9 mouse cellular contexts compared by ENCODE assay signal in the genomic region with DNA sequence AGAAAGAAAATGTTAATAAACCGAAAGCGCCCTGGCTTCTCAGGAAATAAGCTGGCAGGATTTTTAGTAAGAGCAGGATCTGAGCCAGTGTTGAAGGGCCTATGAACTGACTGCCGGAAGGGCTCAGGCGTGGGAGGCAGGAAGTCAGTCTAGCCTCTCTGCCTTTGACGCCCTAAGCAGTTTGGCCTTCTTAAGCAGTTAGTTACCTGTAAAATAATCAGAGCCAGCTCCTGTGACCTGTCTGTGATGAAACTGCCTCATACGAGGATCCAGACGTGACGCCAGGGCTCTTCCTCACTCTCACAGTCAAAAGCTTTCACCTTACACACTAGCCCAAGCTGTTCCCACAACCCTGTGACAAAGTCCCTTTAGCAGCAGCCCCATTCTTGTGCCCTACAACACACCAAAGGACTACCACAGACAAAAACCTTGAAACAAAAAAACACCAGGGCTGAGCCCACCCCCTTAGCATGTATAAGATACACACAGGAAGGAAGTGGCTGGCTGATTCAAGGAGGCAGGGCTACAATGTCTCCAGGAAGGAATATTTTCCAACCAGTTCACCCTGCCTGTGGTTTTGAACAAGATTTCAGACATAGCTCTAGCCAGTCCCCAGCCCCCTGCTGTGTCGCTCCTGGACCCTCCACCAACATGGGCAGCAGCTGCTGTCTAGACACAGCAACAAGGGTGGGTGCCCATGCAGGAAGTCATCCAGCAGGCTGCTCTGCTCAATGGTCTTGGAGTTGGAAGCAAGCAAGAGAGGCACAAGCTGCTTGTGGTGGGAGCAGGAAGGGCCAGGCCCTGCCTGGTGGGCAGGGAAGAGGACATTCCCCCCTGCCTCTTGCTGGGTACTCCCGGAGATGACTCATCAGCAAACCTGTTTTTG.
DNase-seq lines count a peak whose midpoint lies in the region; ATAC-seq and TF ChIP-seq lines count a peak whose summit lies in the region.
"Had no signal": no experiment of that assay in that cellular context is flagged by ENCODE, and none has a peak within 500 bp of the region (broad histone marks: within the 10 kb centered on the region; RNA-seq: fewer than 3 reads in every experiment).

No protein-coding gene starts in this region.

- 0 out of 2 replicates have a peak, but pooled peaks cover 5% of the 10 kb centered on the region for H3K4me1 ChIP-seq in embryonic facial prominence, embryonic 14.5 days (ENCODE audit: control insufficient read depth, insufficient read depth, low read length)
- no peaks in the 10 kb centered on the region for H3K4me1 ChIP-seq in hindbrain, embryonic 15.5 days (replicated peaks)
- 0 out of 2 replicates have a peak, but pooled peaks cover 5% of the 10 kb centered on the region for H3K4me1 ChIP-seq in lung, embryonic 15.5 days
- H3K4me1 ChIP-seq: liver, embryonic 15.5 days had no signal

- no peaks in the 10 kb centered on the region for H3K36me3 ChIP-seq in embryonic facial prominence, embryonic 14.5 days (ENCODE audit: control insufficient read depth, insufficient read depth, low read length)
- no peaks in the 10 kb centered on the region for H3K36me3 ChIP-seq in hindbrain, embryonic 15.5 days
- H3K36me3 ChIP-seq in lung, embryonic 15.5 days, result no peaks in the 10 kb centered on the region
- H3K36me3 ChIP-seq: liver, embryonic 15.5 days had no signal

- intact Hi-C loops in gastrocnemius, adult 2 months (cut with DNase I), result no loop called here
- intact Hi-C loops in gastrocnemius, postnatal 36 days (cut with DNase I), result no loop called here

- 67% methylated on average over 10 of the region's 10 CpGs for WGBS in embryonic facial prominence, embryonic 14.5 days
- 85% methylated on average over 10 of the region's 10 CpGs for WGBS in hindbrain, embryonic 15.5 days
- WGBS in lung, embryonic 15.5 days, result 56% methylated on average over 10 of the region's 10 CpGs

- peak overlapping the region; percentile 56 for H3K27ac ChIP-seq in gastrocnemius, adult 2 months
- H3K27ac ChIP-seq in embryonic facial prominence, embryonic 14.5 days (replicated peaks; ENCODE audit: low read depth, low read length), result peak overlapping the region; percentile 74
- 0 out of 2 replicates have a peak overlapping the region, but pooled peaks have one; percentile 11 for H3K27ac ChIP-seq in hindbrain, embryonic 15.5 days (replicated peaks)
- peak overlapping the region; percentile 85 for H3K27ac ChIP-seq in lung, embryonic 15.5 days
- H3K27ac ChIP-seq: liver, embryonic 15.5 days had no signal

- H3K9ac ChIP-seq in embryonic facial prominence, embryonic 14.5 days (ENCODE audit: low read depth, low read length), result no peak overlapping the region
- H3K9ac ChIP-seq in hindbrain, embryonic 15.5 days, result no peak overlapping the region
- H3K9ac ChIP-seq in lung, embryonic 15.5 days, result no peak overlapping the region
- H3K9ac ChIP-seq: liver, embryonic 15.5 days had no signal

- no peaks in the 10 kb centered on the region for H3K27me3 ChIP-seq in embryonic facial prominence, embryonic 14.5 days (replicated peaks; ENCODE audit: control insufficient read depth, insufficient read depth, low read length)
- H3K27me3 ChIP-seq in hindbrain, embryonic 15.5 days, result no peaks in the 10 kb centered on the region
- H3K27me3 ChIP-seq in lung, embryonic 15.5 days, result no peaks in the 10 kb centered on the region
- H3K27me3 ChIP-seq: liver, embryonic 15.5 days had no signal

- H3K4me2 ChIP-seq in embryonic facial prominence, embryonic 14.5 days (ENCODE audit: low read depth, low read length), result no peak overlapping the region
- H3K4me2 ChIP-seq in hindbrain, embryonic 15.5 days, result no peak overlapping the region
- H3K4me2 ChIP-seq in lung, embryonic 15.5 days, result no peak overlapping the region
- H3K4me2 ChIP-seq: liver, embryonic 15.5 days had no signal

- ATAC-seq in embryonic facial prominence, embryonic 14.5 days (ENCODE audit: low read depth), result peak; percentile 31; the same call in 1 of the 2 replicates
- no peak for ATAC-seq in hindbrain, embryonic 15.5 days (ENCODE audit: low FRiP score, low read depth)
- peak; percentile 52; the same call in 1 of the 2 replicates for ATAC-seq in lung, embryonic 15.5 days (ENCODE audit: borderline replicate concordance, extremely low read depth, low FRiP score, low TSS enrichment)

- no peak overlapping the region for H3K4me3 ChIP-seq in gastrocnemius, adult 2 months
- H3K4me3 ChIP-seq in embryonic facial prominence, embryonic 14.5 days (ENCODE audit: low read depth, low read length), result no peak overlapping the region
- no peak overlapping the region for H3K4me3 ChIP-seq in hindbrain, embryonic 15.5 days
- H3K4me3 ChIP-seq in lung, embryonic 15.5 days, result no peak overlapping the region
- H3K4me3 ChIP-seq: liver, embryonic 15.5 days had no signal

- H3K9me3 ChIP-seq in embryonic facial prominence, embryonic 14.5 days (ENCODE audit: control insufficient read depth, low read length), result no peaks in the 10 kb centered on the region
- H3K9me3 ChIP-seq in hindbrain, embryonic 15.5 days, result no peaks in the 10 kb centered on the region
- H3K9me3 ChIP-seq in lung, embryonic 15.5 days, result no peaks in the 10 kb centered on the region
- H3K9me3 ChIP-seq: liver, embryonic 15.5 days had no signal

- TF ChIP-seq CTCF in gastrocnemius, adult 2 months (IDR thresholded peaks at IDR 0.05), result no peak

- DNase-seq in gastrocnemius, adult 2 months, result no peak
- no peak for DNase-seq in gastrocnemius, postnatal 4 days (ENCODE audit: low spot score in 2 of 2)
- DNase-seq in embryonic facial prominence, embryonic 14.5 days (ENCODE audit: low spot score), result peak; percentile 34
- peak; percentile 70 for DNase-seq in thymus, postnatal 25 days
- no peak for DNase-seq in gastrocnemius, postnatal 36 days
- DNase-seq in embryo, embryonic 10 days (ENCODE audit: low spot score), result no peak

Comparison
In these comparisons a context has a peak if more than half of its experiments do, and no peak if none do; other contexts are left out.
1. DNase-seq: peak in embryonic facial prominence, embryonic 14.5 days (single experiment) and thymus, postnatal 25 days (single experiment); none in gastrocnemius, adult 2 months (single experiment), gastrocnemius, postnatal 4 days (0 of 2), gastrocnemius, postnatal 36 days (0 of 2) and embryo, embryonic 10 days (single experiment).
2. H3K27ac ChIP-seq: peak in every context shown above with its lines; median percentile 85 in lung, embryonic 15.5 days; 74 in embryonic facial prominence, embryonic 14.5 days; 56 in gastrocnemius, adult 2 months; 11 in hindbrain, embryonic 15.5 days.